Mouse (Mus musculus) adrenal gland, postnatal 14 days (tissue): ENCODE measurements around the gene Smad3. TPM values are rescaled to one million over a fixed set of nuclear protein-coding genes. Genes with fewer than 3 reads are reported as not detected.
A peak's percentile ranks its signal among the peaks of the same experiment; 100 is the strongest.

Source experiments
- DNase-seq: peaks from one replicate; pipeline ENCODE4 v3.0.0; 2021; ENCODE audit warnings: mixed read lengths
- total RNA-seq: library from RNA; stranded (reverse); gene quantifications from 2 replicates; pipeline ENCODE4 v1.2.3, GENCODE M21; 2021

Gene Smad3
- total RNA-seq, 1 experiment from 2014 or later, result 26.5 TPM

DNA sequence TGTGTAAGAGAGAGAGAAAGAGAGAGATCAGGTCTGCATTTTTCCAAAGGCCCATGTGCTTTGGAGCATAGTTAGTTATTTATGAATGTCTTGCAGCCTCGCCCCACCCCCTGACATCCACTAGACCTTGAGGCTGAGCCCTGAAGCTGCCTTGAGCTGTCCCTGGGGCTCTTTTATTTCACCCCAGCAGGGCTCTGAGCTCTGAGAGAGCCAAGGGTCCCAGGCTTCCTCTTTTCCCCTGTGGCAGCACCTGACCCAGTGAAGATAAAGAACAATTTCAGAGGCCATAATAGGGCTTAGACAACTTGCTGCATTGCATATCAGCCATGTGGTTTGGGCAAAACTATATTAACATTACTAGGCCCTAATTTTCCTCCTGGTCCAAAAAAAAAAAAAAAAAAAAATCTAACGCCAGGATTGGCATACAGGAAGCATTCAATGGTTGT is 93.5 kb downstream of the Smad3 start:
- DNase-seq, result peak; percentile 66

DNA sequence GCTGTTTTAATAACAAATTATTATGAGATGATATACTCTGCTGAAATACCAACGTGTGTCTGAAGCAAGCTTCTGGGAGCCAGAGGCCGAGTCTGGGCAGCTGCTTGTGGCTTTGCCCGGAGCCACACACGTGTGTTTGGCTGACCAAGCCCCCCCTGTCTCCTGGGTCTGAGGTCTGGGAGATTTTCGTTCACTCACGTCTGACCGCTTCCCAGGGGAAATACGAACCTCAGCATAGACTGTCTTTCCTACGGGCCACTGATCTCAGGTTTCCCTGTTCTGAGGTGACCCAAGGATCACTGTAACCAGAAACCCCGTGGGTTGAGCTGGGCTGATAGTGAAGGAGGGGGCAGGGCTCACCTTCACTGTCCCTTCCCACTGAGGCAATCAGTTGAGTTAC is 94.6 kb downstream of the Smad3 start:
- DNase-seq, result peak; percentile 12

DNA sequence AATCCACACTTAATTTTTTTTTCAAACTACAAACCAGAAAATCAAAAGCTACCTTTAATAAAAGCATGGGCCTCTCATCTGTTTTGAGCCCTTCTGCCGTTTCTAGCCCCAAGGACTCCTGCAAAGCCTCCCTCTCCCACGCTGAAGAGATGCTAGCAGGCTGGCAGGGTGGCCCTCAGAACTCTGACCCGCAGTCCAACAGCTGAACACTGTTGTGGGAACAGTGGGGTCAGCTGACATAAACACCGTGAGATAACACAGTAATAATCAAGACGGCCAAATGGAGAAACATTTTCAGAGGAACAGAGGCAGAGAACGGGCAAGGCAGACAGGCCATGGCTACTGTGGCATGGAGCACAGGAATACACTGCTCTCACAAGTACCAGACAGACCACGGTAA is 95.0 kb downstream of the Smad3 start:
- peak; percentile 26 for DNase-seq

DNA sequence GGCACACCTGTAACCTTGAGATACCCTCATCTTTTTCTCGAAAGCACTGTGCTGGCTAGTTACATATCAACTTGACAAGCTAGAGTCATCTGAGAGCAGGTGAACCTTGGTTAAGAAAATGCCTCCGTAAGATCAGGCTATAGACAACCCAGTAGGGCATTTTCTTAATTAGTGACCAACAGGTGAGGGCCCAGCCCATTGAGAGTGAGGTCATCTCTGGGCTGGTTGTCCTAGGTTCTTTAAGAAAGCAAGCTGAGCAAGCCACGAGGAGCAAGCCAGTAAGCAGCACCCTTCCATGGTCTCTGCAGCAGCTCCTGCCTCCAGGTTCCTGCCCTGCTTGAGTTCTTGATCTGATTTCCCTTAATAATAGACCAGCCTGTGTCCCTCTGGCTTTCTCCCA is 97.1 kb downstream of the Smad3 start:
- no peak for DNase-seq

- DNase-seq, result peak; percentile 7
These were observed 97.7 kb downstream of the Smad3 start for GRCm38 (mm10) chr9:63660061-63660460.

GRCm38 (mm10) chr9:63658970-63659371 is 98.8 kb downstream of the Smad3 start:
- DNase-seq, result peak; percentile 51

GRCm38 (mm10) chr9:63658436-63658835 is 99.4 kb downstream of the Smad3 start:
- DNase-seq, result no peak

DNA sequence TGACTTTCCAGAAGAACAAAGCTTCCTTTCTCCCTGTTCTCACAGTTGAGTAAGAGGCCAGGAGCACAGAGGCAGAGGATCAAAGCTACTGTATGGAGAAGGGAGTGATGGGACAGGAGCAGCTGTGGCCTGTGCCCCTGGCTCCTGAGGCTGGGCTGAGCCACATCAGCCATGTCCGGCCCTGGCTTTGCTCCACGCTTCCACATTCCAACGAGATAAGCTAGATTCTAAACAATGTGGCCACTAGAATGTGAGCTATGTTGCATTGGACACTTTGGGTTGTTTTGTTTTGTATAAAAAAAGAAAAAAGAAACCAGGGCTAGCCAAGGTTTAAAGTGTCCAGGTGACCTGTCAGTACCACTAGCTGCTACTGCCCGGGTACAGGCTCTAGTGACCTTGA is 100.6 kb downstream of the Smad3 start:
- peak; percentile 48 for DNase-seq

- no peak for DNase-seq
These were observed 102.7 kb downstream of the Smad3 start for GRCm38 (mm10) chr9:63655092-63655491.

GRCm38 (mm10) chr9:63654575-63654974 is 103.2 kb downstream of the Smad3 start:
- no peak for DNase-seq

DNA sequence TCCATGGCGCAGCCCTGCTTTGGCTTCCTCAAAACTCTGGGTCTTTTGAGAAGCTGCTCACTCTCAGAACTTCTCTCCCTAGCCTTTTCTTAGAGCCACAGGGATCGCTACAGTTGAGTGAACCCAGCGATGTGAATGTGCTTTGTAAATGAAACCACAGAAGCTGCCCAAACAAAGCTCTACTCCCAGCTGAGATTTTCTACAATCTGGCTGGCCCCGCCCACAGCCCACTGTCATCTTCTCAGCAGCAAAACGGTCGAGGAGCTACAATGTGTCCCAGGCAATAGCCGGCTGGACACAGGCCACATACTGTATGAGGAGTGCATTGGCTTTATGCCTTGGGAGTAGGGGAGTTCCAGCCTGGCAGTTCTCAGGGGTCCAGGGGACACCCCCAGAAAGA is 104.1 kb downstream of the Smad3 start:
- DNase-seq, result no peak

DNA sequence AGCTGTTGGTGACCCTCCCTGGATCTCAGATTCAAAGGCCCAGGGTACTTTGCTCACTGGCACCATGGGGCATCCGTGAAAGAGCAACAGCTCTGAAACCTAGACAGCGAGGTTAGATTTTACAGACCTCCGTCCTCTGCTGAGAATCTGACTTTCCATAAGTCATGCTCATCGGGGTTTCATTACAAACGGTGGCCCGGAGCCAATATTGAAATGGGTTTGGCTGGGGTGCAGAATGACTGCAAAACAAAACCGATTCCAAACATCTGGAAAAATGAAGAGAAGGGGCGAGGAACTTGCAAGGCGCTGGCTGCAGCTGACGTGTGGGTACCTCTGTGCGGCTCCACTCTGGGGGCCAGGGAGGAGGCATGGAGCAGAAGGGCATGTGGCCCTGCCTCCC is 106.2 kb downstream of the Smad3 start:
- peak; percentile 18 for DNase-seq

DNA sequence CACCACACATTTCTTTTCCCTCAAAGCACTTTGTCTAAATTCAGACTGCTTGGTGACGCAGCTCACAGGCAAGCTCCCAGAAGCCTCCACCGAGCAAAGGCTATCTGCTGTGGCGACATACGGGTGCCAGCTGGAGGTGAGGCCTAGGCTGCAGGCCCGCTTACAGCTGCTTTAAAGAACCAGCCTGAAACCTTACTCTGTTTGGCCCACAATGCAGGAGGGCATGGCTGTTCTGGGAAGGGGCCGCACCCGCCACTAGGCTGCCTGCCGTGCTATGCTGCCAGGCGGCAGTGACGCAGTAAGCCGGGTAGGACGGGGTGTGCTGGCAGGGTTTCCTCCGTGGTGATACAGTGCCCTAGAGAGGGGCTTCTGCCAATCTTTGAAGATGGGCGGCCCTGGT is 106.9 kb downstream of the Smad3 start:
- DNase-seq, result peak; percentile 21

DNA sequence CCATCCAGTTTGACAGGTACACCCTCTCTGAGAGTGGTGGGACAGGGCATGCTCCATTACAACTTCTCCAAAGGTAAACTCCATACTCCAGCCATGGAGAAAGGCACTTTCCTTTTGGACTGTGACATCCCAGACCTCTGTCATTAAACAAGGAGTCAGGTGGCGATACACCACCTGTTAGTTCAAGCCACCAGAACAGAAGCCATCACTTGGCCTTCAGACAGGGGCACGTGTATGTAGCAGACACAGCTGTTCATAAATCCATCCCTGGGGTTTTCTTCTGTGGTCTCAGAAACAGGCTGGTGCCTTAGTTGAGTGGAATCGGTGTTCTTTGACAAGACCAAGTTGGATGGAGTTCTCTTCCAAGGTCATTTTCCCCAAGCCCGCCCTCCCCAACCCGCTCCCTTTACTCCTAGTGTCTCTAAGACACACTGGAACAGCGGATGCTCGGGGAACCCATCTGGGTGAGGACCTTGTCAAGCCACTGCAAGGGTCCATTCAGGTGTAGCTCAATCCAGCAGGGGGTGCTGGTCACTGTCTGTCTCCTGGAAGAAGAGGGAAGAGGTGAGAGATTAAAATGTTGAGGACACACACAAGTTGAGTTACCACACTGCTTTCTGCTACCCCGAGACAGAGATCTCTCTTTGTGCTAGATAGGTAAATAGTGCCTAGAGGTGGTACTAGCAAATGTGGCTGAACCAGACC is 107.8 kb downstream of the Smad3 start:
- peak; percentile 65 for DNase-seq

DNA sequence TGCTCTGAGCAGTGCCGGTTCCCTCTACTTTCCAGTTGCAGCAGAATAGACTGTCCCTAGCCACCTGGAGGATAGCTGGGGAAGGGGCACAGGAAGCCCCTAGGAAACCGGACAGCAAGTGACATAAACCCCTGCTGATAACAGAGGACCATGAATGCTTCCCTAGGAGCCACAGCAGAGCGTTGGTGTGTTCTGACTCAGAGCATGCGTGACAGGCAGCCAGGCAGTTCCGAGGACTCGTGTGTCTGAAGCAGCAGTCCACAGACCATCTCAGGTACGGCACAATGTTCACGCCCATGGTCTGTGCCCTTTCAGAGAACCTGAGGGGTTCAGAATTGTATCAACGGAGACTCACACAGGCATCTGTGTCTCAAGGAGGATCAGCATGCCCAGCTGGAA is 109.3 kb downstream of the Smad3 start:
- no peak for DNase-seq

DNA sequence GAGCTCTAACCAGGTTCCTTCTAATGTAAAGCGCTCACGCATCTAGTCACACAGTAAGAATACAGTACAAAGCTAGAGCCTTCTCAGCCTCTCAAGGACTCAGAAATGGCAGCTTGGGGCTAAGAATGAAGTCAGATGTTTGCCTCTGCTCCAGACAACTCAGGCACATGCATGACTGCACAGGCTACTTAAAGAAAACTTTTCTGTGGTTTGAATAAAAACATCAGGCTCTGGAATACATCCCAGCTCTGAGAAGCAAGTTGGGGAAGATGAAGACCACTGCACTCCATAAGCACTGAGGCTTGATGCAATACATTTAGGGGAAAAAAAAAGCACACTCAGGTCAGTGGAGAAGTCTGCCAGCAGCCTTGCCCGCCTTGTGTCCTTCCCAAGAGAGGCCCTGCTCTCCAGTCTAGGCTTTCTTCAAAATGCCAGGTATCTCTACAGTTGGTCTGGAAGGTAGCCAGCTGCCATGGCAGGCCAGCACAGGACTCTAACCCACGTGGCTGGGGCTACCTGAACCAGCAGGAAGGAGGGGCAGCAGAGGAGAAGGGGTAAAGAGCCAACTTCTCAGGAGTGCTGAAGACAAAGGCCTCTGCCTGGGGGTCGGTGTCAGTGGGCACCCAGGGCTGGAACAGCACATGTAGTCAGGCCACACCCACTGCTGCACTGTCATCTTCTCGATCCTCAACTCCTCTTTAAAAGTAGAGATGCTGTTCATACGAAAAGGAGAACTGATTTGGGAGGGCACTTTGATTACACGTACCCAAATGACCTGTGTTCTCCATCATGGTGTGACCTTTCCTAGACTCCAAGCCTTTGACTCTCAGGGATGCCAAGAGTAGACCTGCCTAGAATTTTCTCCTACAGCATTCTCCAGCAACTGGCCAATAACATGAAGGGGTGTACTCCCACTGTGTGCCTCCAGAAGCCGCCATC is 109.9 kb downstream of the Smad3 start:
- no peak for DNase-seq

DNA sequence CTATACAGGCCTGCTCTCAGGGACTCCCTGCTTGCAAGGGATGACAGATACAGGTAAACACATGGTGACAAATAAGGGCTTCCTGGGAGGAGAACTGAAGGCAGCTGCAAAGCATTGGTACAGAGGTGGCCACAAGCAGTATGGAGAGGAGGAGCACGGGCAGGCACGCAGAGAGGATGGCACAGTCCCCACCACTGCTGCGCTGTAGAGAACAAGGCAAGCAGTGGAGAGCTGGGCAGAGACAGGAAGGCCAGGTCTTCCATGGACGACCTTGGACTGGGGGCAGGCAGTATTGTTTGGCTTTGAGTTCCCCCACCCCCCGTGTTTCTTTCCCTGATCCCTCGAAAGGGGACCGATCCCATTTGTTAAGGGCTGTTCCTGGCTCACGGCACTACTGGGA is 112.7 kb downstream of the Smad3 start:
- DNase-seq, result peak; percentile 11

GRCm38 (mm10) chr9:63644011-63644410 is 113.8 kb downstream of the Smad3 start:
- DNase-seq, result no peak

DNA sequence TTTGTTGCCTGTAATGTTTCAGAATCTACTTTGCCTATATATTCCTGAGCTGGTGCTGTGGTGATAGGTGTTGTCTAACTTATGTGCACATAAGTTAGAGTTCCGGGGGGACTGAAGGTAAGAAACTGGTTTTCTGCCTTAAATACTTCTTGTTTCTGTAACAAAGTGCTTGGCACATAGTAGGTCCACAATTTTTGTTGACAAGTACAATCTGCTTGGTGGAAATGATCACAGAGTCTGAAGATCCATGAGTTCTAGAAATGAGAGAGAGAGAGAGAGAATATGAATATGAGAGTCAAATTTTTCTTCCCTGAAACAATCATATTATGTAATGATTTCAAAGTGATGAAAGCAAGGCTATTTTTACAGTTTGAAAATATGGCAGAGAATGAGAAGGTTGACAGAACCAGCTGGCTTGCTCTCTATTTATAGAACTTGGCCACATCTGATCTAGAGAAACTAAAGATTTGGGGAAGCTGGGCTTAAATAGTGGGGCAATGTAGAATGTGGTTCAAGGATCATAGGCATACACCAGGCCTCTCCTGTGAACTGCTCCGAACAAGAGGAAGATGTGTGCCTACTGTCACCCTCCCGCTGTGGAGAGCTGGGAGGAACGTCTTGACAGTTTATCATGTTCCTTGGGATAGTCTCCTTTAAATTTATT is 115.7 kb downstream of the Smad3 start:
- DNase-seq, result no peak

DNA sequence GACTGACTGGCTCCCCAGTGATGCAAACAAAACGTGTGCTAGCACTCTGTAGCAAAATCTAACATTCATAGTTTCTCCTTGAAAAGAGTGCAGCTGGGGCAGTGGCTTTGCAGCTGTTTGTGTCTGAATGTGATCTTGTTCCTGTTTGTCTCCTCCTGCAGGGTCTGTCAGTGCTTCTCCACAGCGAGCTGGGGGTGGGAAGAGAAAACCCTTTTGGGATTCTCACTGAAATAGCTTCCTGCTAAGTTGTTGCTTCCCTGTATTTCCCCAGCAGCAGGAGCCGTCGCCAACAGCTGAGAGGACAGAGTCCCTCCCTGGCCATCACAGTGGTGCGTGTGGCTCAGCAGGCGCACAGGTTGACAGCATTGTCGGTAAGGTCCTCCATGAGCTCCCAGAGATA is 121.7 kb downstream of the Smad3 start:
- DNase-seq, result no peak

DNA sequence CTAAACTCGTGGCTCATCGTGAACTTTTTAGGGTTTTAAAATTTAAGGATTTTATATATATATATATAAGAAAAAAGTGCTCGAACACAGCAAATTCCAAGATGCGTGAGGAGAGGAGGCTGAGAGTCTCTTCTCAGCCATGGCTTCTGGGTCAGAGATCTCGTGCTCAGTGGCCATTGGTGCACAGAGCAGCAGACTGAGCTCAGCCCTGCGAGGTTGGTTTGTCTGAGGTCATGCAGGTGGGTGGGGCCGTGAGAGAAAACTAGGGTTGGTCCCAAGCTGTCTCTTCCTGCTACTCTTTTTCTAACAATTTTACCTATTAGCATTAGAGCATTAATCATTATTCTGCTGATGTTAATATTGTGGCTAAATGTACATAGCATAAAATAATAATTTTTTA is 124.5 kb downstream of the Smad3 start:
- no peak for DNase-seq

- no peak for DNase-seq
These were observed 124.9 kb downstream of the Smad3 start for GRCm38 (mm10) chr9:63632924-63633323.

DNA sequence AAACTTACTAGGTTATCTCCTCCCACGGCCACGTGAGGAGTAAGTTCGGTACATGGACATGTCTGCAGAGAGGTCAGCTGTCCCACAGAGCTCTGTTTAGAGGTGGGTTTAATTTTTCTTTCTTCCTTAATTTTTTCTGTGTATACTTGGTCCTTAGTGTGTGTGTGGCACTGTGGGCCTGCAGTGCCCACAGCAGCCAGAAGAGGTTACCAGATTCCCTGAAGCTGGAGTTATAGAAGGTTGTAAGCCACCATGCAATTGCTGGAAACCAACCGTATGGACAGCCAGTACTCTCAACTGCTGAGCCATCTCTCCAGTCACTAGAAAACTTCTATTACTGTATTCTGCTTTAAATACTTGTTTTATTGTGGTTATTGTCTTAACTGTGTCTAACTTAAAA is 125.7 kb downstream of the Smad3 start:
- no peak for DNase-seq
